Mouse (Mus musculus): ENCODE results near the gene Dnah12.

Dnah12 gene

GRCm38 (mm10) chr14:26768195-26768594 is 75.1 kb downstream of the Dnah12 start:
- 80% methylated on average over 4 of the region's 4 CpGs for WGBS

- 82% methylated on average over 4 of the region's 4 CpGs for WGBS
Measured at GRCm38 (mm10) chr14:26773536-26773935, 80.5 kb downstream of the Dnah12 start.

- 78% methylated on average over 4 of the region's 4 CpGs for WGBS
Measured at GRCm38 (mm10) chr14:26783731-26784130, 90.7 kb downstream of the Dnah12 start.

- WGBS = 50% methylated on average over 4 of the region's 4 CpGs
Measured at GRCm38 (mm10) chr14:26785695-26786094, 92.6 kb downstream of the Dnah12 start.

- WGBS = 74% methylated on average over 2 of the region's 2 CpGs
Measured at GRCm38 (mm10) chr14:26794431-26794830, 101.4 kb downstream of the Dnah12 start.

- WGBS = 82% methylated on average over 3 of the region's 3 CpGs
Measured at GRCm38 (mm10) chr14:26798330-26798729, 105.3 kb downstream of the Dnah12 start.

GRCm38 (mm10) chr14:26799286-26799685 is 106.2 kb downstream of the Dnah12 start:
- WGBS = 72% methylated on average over 3 of the region's 3 CpGs

GRCm38 (mm10) chr14:26805500-26805899 is 112.4 kb downstream of the Dnah12 start:
- WGBS = 78% methylated on average over 7 of the region's 7 CpGs

- 83% methylated on average over 11 of the region's 11 CpGs for WGBS
Measured at GRCm38 (mm10) chr14:26812734-26813133, 119.7 kb downstream of the Dnah12 start.

GRCm38 (mm10) chr14:26813871-26814270 is 120.8 kb downstream of the Dnah12 start:
- WGBS = 96% methylated on average over 2 of the region's 2 CpGs

GRCm38 (mm10) chr14:26814908-26815307 is 121.8 kb downstream of the Dnah12 start:
- WGBS = 55% methylated on average over 3 of the region's 3 CpGs

GRCm38 (mm10) chr14:26816785-26817184 is 123.7 kb downstream of the Dnah12 start:
- whole genome bisulfite sequencing = 71% methylated on average over 4 of the region's 4 CpGs

GRCm38 (mm10) chr14:26826020-26826419 is 132.9 kb downstream of the Dnah12 start:
- 93% methylated on average over 2 of the region's 2 CpGs for WGBS

- WGBS = 88% methylated on average over 8 of the region's 8 CpGs
Measured at GRCm38 (mm10) chr14:26853053-26853452, 160.0 kb downstream of the Dnah12 start.

GRCm38 (mm10) chr14:26854066-26854465 is 161.0 kb downstream of the Dnah12 start:
- WGBS = 84% methylated on average over 2 of the region's 2 CpGs

GRCm38 (mm10) chr14:26858364-26858763 is 165.3 kb downstream of the Dnah12 start:
- 75% methylated on average over 2 of the region's 2 CpGs for WGBS

- 47% methylated on average over 3 of the region's 3 CpGs for WGBS
Measured at GRCm38 (mm10) chr14:26859024-26859423, 165.9 kb downstream of the Dnah12 start.

- 78% methylated on average over 9 of the region's 9 CpGs for WGBS
Measured at GRCm38 (mm10) chr14:26867356-26867755, 174.3 kb downstream of the Dnah12 start.

- 85% methylated on average over 5 of the region's 5 CpGs for WGBS
Measured at GRCm38 (mm10) chr14:26868299-26868698, 175.2 kb downstream of the Dnah12 start.

- 76% methylated on average over 4 of the region's 4 CpGs for WGBS
Measured at GRCm38 (mm10) chr14:26878756-26879155, 185.7 kb downstream of the Dnah12 start.

- 86% methylated on average over 2 of the region's 2 CpGs for WGBS
Measured at GRCm38 (mm10) chr14:26879976-26880375, 186.9 kb downstream of the Dnah12 start.

GRCm38 (mm10) chr14:26881700-26882099 is 188.6 kb downstream of the Dnah12 start:
- WGBS = 89% methylated on average over 5 of the region's 5 CpGs

GRCm38 (mm10) chr14:26887244-26887643 is 194.2 kb downstream of the Dnah12 start:
- 83% methylated on average over 3 of the region's 3 CpGs for WGBS

GRCm38 (mm10) chr14:26890777-26891176 is 197.7 kb downstream of the Dnah12 start:
- 91% methylated on average over 3 of the region's 3 CpGs for WGBS
